Mouse (Mus musculus): ENCODE measurements around the gene Usp54.

GRCm38 (mm10) chr14:20544467-20545411 lies 96.1 kb downstream of the Usp54 start:
- TF ChIP-seq CTCF (IDR thresholded peaks at IDR 0.05; ENCODE audit: low read depth), result 0 out of 2 replicates have a peak, but pooled peaks have one; percentile 1
- TF ChIP-seq EP300 (IDR thresholded peaks at IDR 0.05; ENCODE audit: low read depth), result peak; percentile 86; the same call in 1 of the 2 replicates
